Mouse (Mus musculus): ENCODE measurements around the gene Gm12666. TPM values are rescaled to one million over a fixed set of nuclear protein-coding genes. Genes with fewer than 3 reads are reported as not detected.
"Not testable (repeated sequence)": the region's sequence is repeated elsewhere in the genome, so short reads cannot be mapped to it uniquely, and the experiment has no call there.

Gene Gm12666
- 0.39 TPM in 1 of 2 replicates, not detected in the other for polyA plus RNA-seq (2014; fragmentation: Nextera tagmentation; extraction: Ambion mirVana)

DNA sequence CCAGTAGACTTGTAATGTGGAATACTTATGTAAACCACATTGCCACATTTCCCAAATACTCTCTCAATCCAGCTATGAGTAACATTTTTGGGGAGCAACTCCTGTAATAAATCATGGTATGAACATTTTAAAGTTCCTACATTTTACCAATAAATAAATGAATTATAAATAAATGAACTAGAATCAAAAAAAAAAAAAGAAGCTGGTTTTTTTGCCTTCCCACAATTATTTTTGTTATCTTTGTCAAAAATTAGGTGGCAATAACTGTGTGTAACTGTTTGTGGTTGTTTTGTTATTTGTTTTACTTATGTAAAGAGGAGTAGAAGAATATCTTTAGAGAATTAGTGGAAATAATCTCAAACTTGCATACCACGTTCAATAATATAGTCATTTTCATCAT lies at the start of gene Gm12666:
Gene Gm12666, minus strand, starts transcription at position 101 of the 400 bp plus-strand sequence.
- H3K4me3 ChIP-seq (ENCODE audit: low read depth, low read length); H3K9ac ChIP-seq (replicated peaks; ENCODE audit: low read depth, low read length); H3K9me3 ChIP-seq (ENCODE audit: control insufficient read depth, low read depth, low read length); H3K36me3 ChIP-seq (ENCODE audit: control insufficient read depth, insufficient read depth, low read length); ATAC-seq (ENCODE audit: insufficient number of reproducible peaks, insufficient read depth, low FRiP score, low read depth); H3K4me1 ChIP-seq (ENCODE audit: control insufficient read depth, insufficient read depth, low read length); H3K27me3 ChIP-seq (ENCODE audit: control insufficient read depth, insufficient read depth, low read length); H3K4me2 ChIP-seq (replicated peaks; ENCODE audit: low read depth, low read length); H3K27ac ChIP-seq (ENCODE audit: low read length): not testable (repeated sequence)
- WGBS, result 92% methylated on average over 1 of the region's 1 CpGs

GRCm38 (mm10) chr4:92226326-92226725 lies 34.8 kb upstream of the Gm12666 start:
- WGBS, result 77% methylated on average over 2 of the region's 2 CpGs
- H3K4me3 ChIP-seq (ENCODE audit: low read depth, low read length), result no peak overlapping the region
- ATAC-seq (ENCODE audit: insufficient number of reproducible peaks, insufficient read depth, low FRiP score, low read depth), result no peak
- H3K4me1 ChIP-seq (ENCODE audit: control insufficient read depth, insufficient read depth, low read length), result no peaks in the 10 kb centered on the region
- H3K4me2 ChIP-seq (replicated peaks; ENCODE audit: low read depth, low read length), result no peak overlapping the region
- no peaks in the 10 kb centered on the region for H3K9me3 ChIP-seq (ENCODE audit: control insufficient read depth, low read depth, low read length)
- no peaks in the 10 kb centered on the region for H3K27me3 ChIP-seq (ENCODE audit: control insufficient read depth, insufficient read depth, low read length)
- H3K36me3 ChIP-seq (ENCODE audit: control insufficient read depth, insufficient read depth, low read length), result no peaks in the 10 kb centered on the region
- H3K9ac ChIP-seq (replicated peaks; ENCODE audit: low read depth, low read length), result no peak overlapping the region
- no peak overlapping the region for H3K27ac ChIP-seq (ENCODE audit: low read length)

GRCm38 (mm10) chr4:92216286-92216685 lies 24.7 kb upstream of the Gm12666 start:
- H3K36me3 ChIP-seq (ENCODE audit: control insufficient read depth, insufficient read depth, low read length), result no peaks in the 10 kb centered on the region
- ATAC-seq (ENCODE audit: insufficient number of reproducible peaks, insufficient read depth, low FRiP score, low read depth), result no peak
- WGBS, result 65% methylated on average over 1 of the region's 1 CpGs

GRCm38 (mm10) chr4:92152646-92153045 lies 38.9 kb downstream of the Gm12666 start:
- no peak overlapping the region for H3K9ac ChIP-seq (replicated peaks; ENCODE audit: low read depth, low read length)
- no peaks in the 10 kb centered on the region for H3K36me3 ChIP-seq (ENCODE audit: control insufficient read depth, insufficient read depth, low read length)
- H3K27ac ChIP-seq (ENCODE audit: low read length), result no peak overlapping the region
- H3K4me3 ChIP-seq (ENCODE audit: low read depth, low read length), result no peak overlapping the region
- WGBS, result 88% methylated on average over 1 of the region's 1 CpGs
- H3K27me3 ChIP-seq (ENCODE audit: control insufficient read depth, insufficient read depth, low read length), result no peaks in the 10 kb centered on the region
- no peaks in the 10 kb centered on the region for H3K9me3 ChIP-seq (ENCODE audit: control insufficient read depth, low read depth, low read length)
- ATAC-seq (ENCODE audit: insufficient number of reproducible peaks, insufficient read depth, low FRiP score, low read depth), result no peak
- no peaks in the 10 kb centered on the region for H3K4me1 ChIP-seq (ENCODE audit: control insufficient read depth, insufficient read depth, low read length)
- H3K4me2 ChIP-seq (replicated peaks; ENCODE audit: low read depth, low read length), result no peak overlapping the region

More at GRCm38 (mm10) chr4:92216286-92216685, 24.7 kb upstream of the Gm12666 start:
- Histone ChIP-seq H3K9me3 (ENCODE audit: control insufficient read depth, low read depth, low read length) (no peaks in the 10 kb centered on the region), H3K27ac (ENCODE audit: low read length) (no peak overlapping the region), H3K27me3 (ENCODE audit: control insufficient read depth, insufficient read depth, low read length) (no peaks in the 10 kb centered on the region), H3K4me2 (replicated peaks; ENCODE audit: low read depth, low read length) (no peak overlapping the region), H3K4me3 (ENCODE audit: low read depth, low read length) (no peak overlapping the region), H3K4me1 (ENCODE audit: control insufficient read depth, insufficient read depth, low read length) (no peaks in the 10 kb centered on the region), H3K9ac (replicated peaks; ENCODE audit: low read depth, low read length) (no peak overlapping the region)

GRCm38 (mm10) chr4:92147134-92147533 lies 44.4 kb downstream of the Gm12666 start, which contains the start of gene Izumo3:
Izumo3 (minus strand) TSS chr4:92147234.
- Histone ChIP-seq H3K36me3 (ENCODE audit: control insufficient read depth, insufficient read depth, low read length) (no peaks in the 10 kb centered on the region), H3K9ac (replicated peaks; ENCODE audit: low read depth, low read length) (no peak within 1 kb of the TSS), H3K4me2 (replicated peaks; ENCODE audit: low read depth, low read length) (no peak within 1 kb of the TSS), H3K4me3 (ENCODE audit: low read depth, low read length) (no peak within 1 kb of the TSS), H3K27ac (ENCODE audit: low read length) (no peak within 1 kb of the TSS), H3K27me3 (ENCODE audit: control insufficient read depth, insufficient read depth, low read length) (no peaks in the 10 kb centered on the region), H3K9me3 (ENCODE audit: control insufficient read depth, low read depth, low read length) (no peaks in the 10 kb centered on the region), H3K4me1 (ENCODE audit: control insufficient read depth, insufficient read depth, low read length) (no peaks in the 10 kb centered on the region)
- ATAC-seq (ENCODE audit: insufficient number of reproducible peaks, insufficient read depth, low FRiP score, low read depth), result no peak

Other genes starting within 250 kb of the Gm12666 start
- gene Izumo3, start 44.5 kb downstream of the Gm12666 start, polyA plus RNA-seq (2014; fragmentation: Nextera tagmentation; extraction: Ambion mirVana), result not detected in 2 replicates